Mouse (Mus musculus): ENCODE measurements around the gene Poln.

The Poln gene

DNA sequence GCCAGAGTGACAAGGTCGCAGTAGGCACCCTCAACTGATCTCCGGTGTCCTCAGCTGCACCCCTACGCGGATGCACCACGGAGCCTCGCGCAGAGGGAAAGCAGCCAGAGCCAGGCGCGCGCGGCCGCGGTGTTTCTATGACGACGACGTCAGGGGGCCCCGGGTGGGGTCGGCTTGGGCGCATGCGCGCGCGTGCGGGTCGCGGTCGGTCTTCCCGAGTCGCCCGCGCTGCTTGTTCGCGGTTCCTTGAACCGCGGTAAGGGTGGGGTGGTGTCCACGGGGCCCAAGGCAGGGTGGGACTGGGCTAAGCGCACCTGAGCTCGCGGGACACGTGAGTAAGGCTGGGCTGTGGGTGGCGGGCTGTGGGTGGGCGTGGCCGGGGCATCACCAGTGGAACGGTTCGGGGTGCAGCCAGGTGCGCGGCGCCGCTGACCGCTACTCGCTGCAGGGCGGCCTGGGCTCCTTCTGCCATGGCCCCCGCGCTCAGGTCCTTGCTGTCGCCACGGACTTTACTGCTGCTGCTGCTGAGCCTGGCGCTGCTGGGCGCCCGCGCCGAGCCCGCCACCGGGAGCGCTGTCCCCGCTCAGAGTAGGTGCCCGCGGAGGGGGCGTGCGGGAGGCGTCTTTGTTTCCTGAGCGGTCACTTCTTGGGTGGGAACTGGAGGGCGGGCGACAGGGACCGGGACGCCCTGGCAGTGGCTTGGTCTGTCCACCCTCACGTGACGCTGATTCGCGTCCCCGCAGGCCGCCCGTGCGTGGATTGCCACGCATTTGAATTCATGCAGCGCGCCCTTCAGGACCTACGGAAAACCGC lies 185.7 kb downstream of the Poln start, which contains the start of gene Gm1673:
Gm1673 (plus strand) TSS at position 125 of the 813 bp plus-strand sequence.
- DNase-seq (ENCODE audit: low read depth), result peak; percentile 6

DNA sequence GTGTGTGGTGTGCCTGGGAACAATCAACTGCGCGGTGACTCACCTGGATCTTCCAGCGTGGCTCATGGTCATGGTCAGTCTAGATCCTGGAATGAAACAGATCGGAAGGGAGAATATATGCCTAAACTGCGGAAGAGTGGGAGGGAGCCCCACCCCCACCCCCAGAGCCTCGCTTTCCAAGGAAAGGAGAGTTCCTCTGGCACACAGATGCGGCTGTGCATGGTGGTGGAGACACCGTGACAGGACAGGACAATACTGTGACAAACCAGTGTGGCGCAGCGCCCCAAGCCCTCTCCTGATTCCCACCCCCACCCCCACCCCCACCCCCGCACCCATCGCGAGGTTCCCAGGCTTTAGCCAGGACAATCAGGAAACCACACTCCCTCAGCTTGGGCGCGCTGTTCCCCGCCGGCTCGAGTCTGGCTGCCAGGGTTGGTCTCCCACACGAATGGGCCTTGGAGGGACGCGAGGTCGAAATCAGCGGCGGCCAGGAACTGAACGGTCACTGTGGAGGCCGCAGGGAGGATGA lies 186.5 kb downstream of the Poln start:
- DNase-seq (ENCODE audit: low read depth), result no peak

DNA sequence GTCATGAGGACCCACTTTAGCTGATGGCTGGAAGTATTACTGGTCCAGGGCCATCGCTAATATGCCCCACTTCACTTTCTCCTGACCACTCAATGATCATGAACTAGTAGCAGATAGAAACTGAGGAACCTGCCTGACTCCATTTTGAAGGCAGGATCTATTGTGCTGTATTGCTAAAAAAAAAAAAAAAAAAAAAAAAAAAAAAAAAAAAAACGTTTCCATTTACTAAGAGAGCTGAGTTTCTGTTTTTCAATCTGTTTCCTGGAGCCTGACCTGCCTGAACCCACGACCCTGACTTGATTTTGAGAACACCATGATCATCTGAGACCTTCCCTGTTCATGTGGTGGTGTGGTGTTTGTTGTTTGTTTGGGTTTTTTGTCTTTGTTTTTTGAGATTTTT lies 193.0 kb downstream of the Poln start:
- DNase-seq (ENCODE audit: low read depth), result no peak

DNA sequence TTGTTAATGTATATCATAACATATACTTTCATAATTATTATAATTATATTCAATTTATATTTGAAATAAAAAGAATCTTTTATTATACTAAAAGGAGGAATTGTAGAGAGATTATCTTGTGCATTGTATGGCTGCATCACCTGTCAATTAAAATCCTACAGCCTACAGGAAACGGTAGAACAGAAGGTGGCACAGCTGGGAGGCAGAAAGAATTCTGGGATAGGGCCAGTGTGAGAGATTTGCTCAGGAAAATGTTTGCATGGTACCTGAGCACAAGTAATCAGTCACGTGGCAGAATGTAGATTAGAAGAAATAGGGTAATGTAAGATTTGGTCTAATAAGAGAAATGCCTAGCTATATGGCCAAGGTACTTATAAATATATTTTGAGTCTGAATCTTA lies 194.5 kb downstream of the Poln start:
- no peak for DNase-seq (ENCODE audit: low read depth)

DNA sequence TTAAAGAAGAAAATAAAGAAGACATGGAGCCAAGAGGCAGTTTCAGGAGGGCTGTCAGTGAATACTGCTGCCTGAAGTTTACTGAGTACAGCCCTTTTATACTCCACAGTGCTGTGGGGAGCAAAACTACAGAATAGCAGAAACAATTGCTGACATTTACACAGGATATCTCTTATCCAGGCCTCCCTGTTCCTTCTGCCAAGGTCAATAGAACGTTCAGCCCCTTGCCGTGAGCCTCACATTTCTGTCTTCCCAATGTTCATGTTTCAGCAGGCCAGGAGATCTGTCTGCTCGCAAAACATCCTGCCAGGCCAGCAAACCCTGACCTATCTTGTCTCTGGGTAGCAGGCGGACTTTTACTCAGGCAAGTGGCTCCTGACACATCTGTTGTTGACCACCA lies 209.9 kb downstream of the Poln start:
- no peak for DNase-seq (ENCODE audit: low read depth)

Data from naive thymus-derived CD4-positive, alpha-beta T cell, adult 2 months (primary cell).